Mouse (Mus musculus): Measurements from ENCODE around the gene Ccdc34. TPM values are rescaled to one million over a fixed set of nuclear protein-coding genes. Genes with fewer than 3 reads are reported as not detected.

Ccdc34 gene
- total and polyA plus RNA-seq, 3 experiments: 17.5 to 65.5 (median 33.9) TPM

- TF ChIP-seq GATA2 (IDR thresholded peaks at IDR 0.05; ENCODE audit: borderline replicate concordance, low read depth, low read length) (no peak), GATA1 (IDR thresholded peaks at IDR 0.05; ENCODE audit: borderline replicate concordance, low read length) (no peak), POLR2AphosphoS5 (IDR thresholded peaks at IDR 0.05; ENCODE audit: insufficient replicate concordance, low read depth, low read length) (no peak), CTCF (IDR thresholded peaks at IDR 0.05; ENCODE audit: low read depth, low read length) (no peak)
- ATAC-seq (ENCODE audit: extremely low read depth, insufficient number of reproducible peaks, low FRiP score, poor library complexity, severe bottlenecking): no peak
- H3K4me3 ChIP-seq (ENCODE audit: low read depth, low read length): no peak overlapping the region
Measured at GRCm38 (mm10) chr2:109974807-109975206, 42.8 kb upstream of the Ccdc34 start.

DNA sequence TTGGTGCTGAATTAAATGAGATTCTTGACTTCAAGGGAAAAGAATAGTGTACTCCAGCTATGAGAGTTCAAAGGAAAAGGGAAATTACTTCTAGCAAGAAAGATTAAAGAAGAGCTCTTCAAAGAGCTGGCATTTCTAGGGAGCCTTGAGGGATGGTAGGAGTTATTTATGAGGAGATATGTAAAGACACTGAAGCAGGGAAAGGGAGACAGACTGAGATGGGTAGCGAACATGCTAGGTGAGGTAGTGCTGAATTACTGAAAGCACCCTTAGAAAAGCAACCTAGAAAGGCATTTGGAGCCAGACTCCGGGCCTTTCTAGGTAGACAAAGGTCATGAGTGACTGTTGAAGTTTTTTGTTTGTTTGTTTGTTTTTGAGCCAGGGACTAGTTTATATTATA lies 41.4 kb upstream of the Ccdc34 start:
- H3K9me3 ChIP-seq (replicated peaks): no peaks in the 10 kb centered on the region
- H3K36me3 ChIP-seq (replicated peaks): peaks cover 2% of the 10 kb centered on the region
- H3K4me3 ChIP-seq (ENCODE audit: low read depth, low read length): no peak overlapping the region
- DNase-seq (ENCODE audit: low spot score) (no peak), ATAC-seq (ENCODE audit: extremely low read depth, insufficient number of reproducible peaks, low FRiP score, poor library complexity, severe bottlenecking) (no peak)
- TF ChIP-seq GATA2 (IDR thresholded peaks at IDR 0.05; ENCODE audit: borderline replicate concordance, low read depth, low read length): no peak
- no peak for TF ChIP-seq POLR2AphosphoS5 (IDR thresholded peaks at IDR 0.05; ENCODE audit: insufficient replicate concordance, low read depth, low read length)
- no peak for TF ChIP-seq CTCF (IDR thresholded peaks at IDR 0.05; ENCODE audit: low read depth, low read length)
- no peak for TF ChIP-seq TAL1 (conservative IDR thresholded peaks at IDR 0.05; ENCODE audit: low read depth, low read length)
- no peak for TF ChIP-seq GATA1 (IDR thresholded peaks at IDR 0.05; ENCODE audit: borderline replicate concordance, low read length)
- H3K4me1 ChIP-seq (ENCODE audit: insufficient read depth, low read depth, low read length): no peaks in the 10 kb centered on the region; the same call in 1 of the 2 replicates
- no peaks in the 10 kb centered on the region for H3K27me3 ChIP-seq (ENCODE audit: insufficient read depth, low read length)

More at GRCm38 (mm10) chr2:109974807-109975206, 42.8 kb upstream of the Ccdc34 start:
- Histone ChIP-seq H3K36me3 (replicated peaks) (peaks cover 2% of the 10 kb centered on the region), H3K27me3 (ENCODE audit: insufficient read depth, low read length) (no peaks in the 10 kb centered on the region), H3K4me1 (ENCODE audit: insufficient read depth, low read depth, low read length) (peaks cover 10% of the 10 kb centered on the region; the same call in 1 of the 2 replicates), H3K9me3 (replicated peaks) (no peaks in the 10 kb centered on the region)
- no peak for DNase-seq (ENCODE audit: low spot score)

- ATAC-seq (ENCODE audit: extremely low read depth, insufficient number of reproducible peaks, low FRiP score, poor library complexity, severe bottlenecking): no peak
- Histone ChIP-seq H3K27me3 (ENCODE audit: insufficient read depth, low read length) (no peaks in the 10 kb centered on the region; the same call in 1 of the 2 replicates), H3K4me1 (ENCODE audit: insufficient read depth, low read depth, low read length) (peaks cover under 1% of the 10 kb centered on the region; the same call in 1 of the 2 replicates), H3K4me3 (ENCODE audit: low read depth, low read length) (no peak overlapping the region), H3K36me3 (replicated peaks) (peaks cover 2% of the 10 kb centered on the region), H3K9me3 (replicated peaks) (no peaks in the 10 kb centered on the region)
- no peak for DNase-seq (ENCODE audit: low spot score)
- TF ChIP-seq CTCF (IDR thresholded peaks at IDR 0.05; ENCODE audit: low read depth, low read length): no peak
Measured at GRCm38 (mm10) chr2:109977322-109977721, 40.3 kb upstream of the Ccdc34 start.

DNA sequence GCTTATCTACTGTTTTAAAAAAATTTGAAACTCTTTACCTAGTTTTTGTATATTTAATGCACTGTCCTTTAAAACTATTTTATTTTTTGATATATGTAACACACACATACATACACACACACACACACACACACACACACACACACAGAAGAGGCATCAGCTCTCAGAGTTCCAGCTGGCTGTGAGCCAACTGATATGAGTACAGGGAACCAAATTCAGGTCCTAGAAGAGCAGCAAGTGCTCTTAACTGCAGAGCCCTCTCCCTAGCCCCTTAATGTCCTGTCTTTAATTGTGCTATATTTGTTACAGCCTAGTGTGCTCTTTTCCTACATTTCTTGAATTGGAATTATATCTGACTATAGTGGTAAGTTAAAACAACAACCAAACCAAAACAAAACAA lies 38.4 kb upstream of the Ccdc34 start:
- H3K4me1 ChIP-seq (ENCODE audit: insufficient read depth, low read depth, low read length): peaks cover 2% of the 10 kb centered on the region; the same call in 1 of the 2 replicates
- H3K4me3 ChIP-seq (ENCODE audit: low read depth, low read length): no peak overlapping the region
- TF ChIP-seq POLR2AphosphoS5 (IDR thresholded peaks at IDR 0.05; ENCODE audit: insufficient replicate concordance, low read depth, low read length) (no peak), TAL1 (conservative IDR thresholded peaks at IDR 0.05; ENCODE audit: low read depth, low read length) (no peak), GATA2 (IDR thresholded peaks at IDR 0.05; ENCODE audit: borderline replicate concordance, low read depth, low read length) (no peak)
- ATAC-seq (ENCODE audit: extremely low read depth, insufficient number of reproducible peaks, low FRiP score, poor library complexity, severe bottlenecking) (no peak), DNase-seq (ENCODE audit: low spot score) (no peak)
- no peaks in the 10 kb centered on the region for H3K9me3 ChIP-seq (replicated peaks)
- peaks cover 2% of the 10 kb centered on the region for H3K36me3 ChIP-seq (replicated peaks)
- no peaks in the 10 kb centered on the region; the same call in 1 of the 2 replicates for H3K27me3 ChIP-seq (ENCODE audit: insufficient read depth, low read length)

- Histone ChIP-seq H3K4me1 (ENCODE audit: insufficient read depth, low read depth, low read length) (peaks cover 9% of the 10 kb centered on the region; the same call in 1 of the 2 replicates), H3K9me3 (replicated peaks) (no peaks in the 10 kb centered on the region), H3K4me3 (ENCODE audit: low read depth, low read length) (no peak overlapping the region), H3K27me3 (ENCODE audit: insufficient read depth, low read length) (peaks cover 7% of the 10 kb centered on the region; the same call in 1 of the 2 replicates), H3K36me3 (replicated peaks) (peaks cover 8% of the 10 kb centered on the region)
- no peak for ATAC-seq (ENCODE audit: extremely low read depth, insufficient number of reproducible peaks, low FRiP score, poor library complexity, severe bottlenecking)
- no peak for DNase-seq (ENCODE audit: low spot score)
- no peak for TF ChIP-seq GATA2 (IDR thresholded peaks at IDR 0.05; ENCODE audit: borderline replicate concordance, low read depth, low read length)
- TF ChIP-seq GATA1 (IDR thresholded peaks at IDR 0.05; ENCODE audit: borderline replicate concordance, low read length): no peak
- no peak for TF ChIP-seq CTCF (IDR thresholded peaks at IDR 0.05; ENCODE audit: low read depth, low read length)
- TF ChIP-seq TAL1 (conservative IDR thresholded peaks at IDR 0.05; ENCODE audit: low read depth, low read length): no peak
- no peak for TF ChIP-seq POLR2AphosphoS5 (IDR thresholded peaks at IDR 0.05; ENCODE audit: insufficient replicate concordance, low read depth, low read length)
Measured at GRCm38 (mm10) chr2:109983435-109983834, 34.2 kb upstream of the Ccdc34 start.

DNA sequence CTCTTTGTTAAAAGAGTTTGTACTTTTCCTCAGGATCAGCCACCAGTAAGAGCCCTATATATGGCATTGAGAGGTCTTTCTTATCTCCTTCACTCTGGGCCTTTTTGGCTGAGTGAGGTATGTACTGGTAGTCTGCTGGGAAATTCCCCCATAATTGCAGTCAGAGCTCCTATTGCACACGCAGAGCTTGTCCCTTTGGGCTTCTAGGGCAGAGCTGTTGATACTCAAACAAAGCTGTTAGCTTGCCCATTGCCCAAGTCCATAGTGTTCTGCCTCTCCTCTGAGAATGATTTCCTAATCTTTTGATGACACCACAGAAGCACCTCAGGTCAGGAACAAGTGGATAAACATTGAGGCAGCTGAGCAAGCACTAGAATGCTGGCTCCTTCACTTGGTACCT lies 32.7 kb upstream of the Ccdc34 start:
- no peak for ATAC-seq (ENCODE audit: extremely low read depth, insufficient number of reproducible peaks, low FRiP score, poor library complexity, severe bottlenecking)

DNA sequence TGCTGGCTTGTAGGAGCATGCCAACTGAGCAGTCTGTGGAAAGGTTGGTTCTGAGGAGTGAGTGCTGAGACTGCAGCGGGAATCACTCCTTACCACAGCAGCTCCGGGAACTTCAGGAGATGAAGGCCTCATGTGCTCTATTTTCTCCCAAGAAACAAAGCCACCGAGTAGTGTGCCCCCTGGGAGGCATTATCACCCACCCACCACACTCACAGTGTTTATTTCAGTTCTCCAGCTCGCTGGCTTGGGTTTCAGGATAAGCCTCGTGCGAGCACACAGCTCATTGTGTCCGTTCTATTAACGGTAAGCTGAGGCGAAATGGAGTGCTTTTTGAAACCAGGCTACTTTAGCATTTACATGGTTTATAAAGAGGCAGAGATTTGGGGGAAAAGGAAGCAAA lies 32.1 kb upstream of the Ccdc34 start:
- Histone ChIP-seq H3K4me1 (ENCODE audit: insufficient read depth, low read depth, low read length) (peaks cover 13% of the 10 kb centered on the region; the same call in 1 of the 2 replicates), H3K36me3 (replicated peaks) (peaks cover 8% of the 10 kb centered on the region), H3K4me3 (ENCODE audit: low read depth, low read length) (no peak overlapping the region), H3K27me3 (ENCODE audit: insufficient read depth, low read length) (peaks cover 13% of the 10 kb centered on the region; the same call in 1 of the 2 replicates), H3K9me3 (replicated peaks) (no peaks in the 10 kb centered on the region)
- no peak for TF ChIP-seq GATA2 (IDR thresholded peaks at IDR 0.05; ENCODE audit: borderline replicate concordance, low read depth, low read length)
- no peak for DNase-seq (ENCODE audit: low spot score)
- no peak for ATAC-seq (ENCODE audit: extremely low read depth, insufficient number of reproducible peaks, low FRiP score, poor library complexity, severe bottlenecking)

More for the DNA sequence above, 32.7 kb upstream of the Ccdc34 start:
- H3K36me3 ChIP-seq (replicated peaks): peaks cover 8% of the 10 kb centered on the region
- H3K27me3 ChIP-seq (ENCODE audit: insufficient read depth, low read length): peaks cover 9% of the 10 kb centered on the region; the same call in 1 of the 2 replicates
- TF ChIP-seq TAL1 (conservative IDR thresholded peaks at IDR 0.05; ENCODE audit: low read depth, low read length): no peak
- no peak for TF ChIP-seq POLR2AphosphoS5 (IDR thresholded peaks at IDR 0.05; ENCODE audit: insufficient replicate concordance, low read depth, low read length)
- TF ChIP-seq CTCF (IDR thresholded peaks at IDR 0.05; ENCODE audit: low read depth, low read length): no peak
- no peak overlapping the region for H3K4me3 ChIP-seq (ENCODE audit: low read depth, low read length)
- no peaks in the 10 kb centered on the region for H3K9me3 ChIP-seq (replicated peaks)
- H3K4me1 ChIP-seq (ENCODE audit: insufficient read depth, low read depth, low read length): peaks cover 11% of the 10 kb centered on the region; the same call in 1 of the 2 replicates
- DNase-seq (ENCODE audit: low spot score): no peak

Data from G1E (cell line).